Mouse (Mus musculus) E14TG2a.4 (cell line): ENCODE measurements around the gene F11.

ENCODE experiments used
- H3K27me3 ChIP-seq: 2 replicates; pipeline ENCODE4 v1.6.1; 2014; ENCODE audit warnings: low read length, control low read depth; ENCODE audit not compliant: insufficient read depth
- H3K36me3 ChIP-seq: 2 replicates; pipeline ENCODE4 v1.6.1; 2014; ENCODE audit warnings: low read length, control low read depth; ENCODE audit not compliant: insufficient read depth
- H3K4me1 ChIP-seq: replicated peaks from 2 replicates; pipeline ENCODE4 v1.6.1; 2014; ENCODE audit warnings: low read depth, low read length, control low read depth
- H3K4me3 ChIP-seq: replicated peaks from 2 replicates; pipeline ENCODE4 v1.5.1; 2014; ENCODE audit warnings: mild to moderate bottlenecking, low read length
- H3K9me3 ChIP-seq: 2 replicates; pipeline ENCODE4 v1.6.1; 2014; ENCODE audit warnings: low read length, control low read depth
- CTCF ChIP-seq: conservative IDR thresholded peaks from 2 replicates; pipeline ENCODE4 v1.5.1; 2014; ENCODE audit warnings: low read length
- NANOG ChIP-seq: IDR thresholded peaks from 2 replicates; pipeline ENCODE4 v1.6.1; 2014; ENCODE audit warnings: borderline replicate concordance, low read length, mixed read lengths
- POU5F1 ChIP-seq: IDR thresholded peaks from 2 replicates; pipeline ENCODE4 v1.6.1; 2014; ENCODE audit warnings: low read length, borderline replicate concordance

Gene F11

GRCm38 (mm10) chr8:45261920-45262319 lies at the start of gene F11:
TSS of gene F11 (minus strand) at chr8:45262031.
- TF ChIP-seq CTCF = no peak
- TF ChIP-seq NANOG = no peak
- no peak for TF ChIP-seq POU5F1
- peaks cover 3% of the 10 kb centered on the region for H3K4me1 ChIP-seq
- peaks cover 21% of the 10 kb centered on the region for H3K9me3 ChIP-seq
- no peaks in the 10 kb centered on the region for H3K27me3 ChIP-seq
- H3K36me3 ChIP-seq = no peaks in the 10 kb centered on the region
- no peak within 1 kb of the TSS for H3K4me3 ChIP-seq

DNA sequence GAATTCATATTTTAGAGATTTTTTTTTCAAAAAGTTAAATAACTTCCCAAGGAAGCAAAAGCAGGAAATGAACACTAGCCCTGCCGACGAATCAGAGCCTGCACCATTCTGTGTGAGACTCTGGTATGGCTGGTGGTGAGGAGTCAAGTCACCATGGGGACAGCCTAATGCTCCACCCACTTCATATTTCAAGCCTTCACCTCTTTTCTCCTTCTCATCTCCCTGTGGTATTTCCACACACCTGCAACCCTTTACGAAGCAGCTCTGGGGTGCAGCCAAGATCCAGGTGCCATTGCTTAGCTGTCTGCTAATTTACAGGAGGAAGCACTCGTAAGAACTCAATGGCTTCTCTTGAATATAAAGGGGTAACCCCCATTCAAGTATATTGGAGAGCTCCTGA lies 49.1 kb upstream of the F11 start:
- Histone ChIP-seq H3K36me3 (no peaks in the 10 kb centered on the region), H3K9me3 (no peaks in the 10 kb centered on the region), H3K27me3 (no peaks in the 10 kb centered on the region), H3K4me3 (no peak overlapping the region), H3K4me1 (no peaks in the 10 kb centered on the region)
- TF ChIP-seq CTCF = no peak
- no peak for TF ChIP-seq POU5F1
- no peak for TF ChIP-seq NANOG

DNA sequence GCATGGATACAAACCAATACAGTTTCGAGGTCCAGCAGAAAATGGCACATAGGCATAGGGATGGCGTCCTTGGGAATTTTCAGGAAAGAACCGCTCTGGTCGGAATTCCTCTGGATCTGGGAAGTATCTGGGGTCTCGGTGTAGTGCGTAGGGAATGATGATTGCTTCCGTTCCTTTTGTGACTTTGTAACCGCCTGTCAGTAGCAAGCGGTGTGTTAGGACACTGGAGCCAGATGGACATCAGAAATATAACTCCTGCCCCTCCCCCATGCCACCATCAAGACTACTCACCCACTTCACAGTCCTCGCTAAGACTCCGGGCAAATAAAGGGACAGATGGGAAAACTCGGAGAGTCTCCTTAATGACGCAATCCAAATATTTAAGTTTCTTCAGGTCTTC lies 46.5 kb upstream of the F11 start, which contains the start of gene Gm45753:
Gene Gm45753, minus strand, starts transcription at position 101 of the 400 bp plus-strand sequence.
- TF ChIP-seq CTCF = no peak
- TF ChIP-seq NANOG = no peak
- no peak for TF ChIP-seq POU5F1
- Histone ChIP-seq H3K9me3 (no peaks in the 10 kb centered on the region), H3K27me3 (no peaks in the 10 kb centered on the region), H3K4me1 (no peaks in the 10 kb centered on the region), H3K36me3 (no peaks in the 10 kb centered on the region), H3K4me3 (no peak within 1 kb of the TSS)

- Histone ChIP-seq H3K27me3 (no peaks in the 10 kb centered on the region), H3K9me3 (no peaks in the 10 kb centered on the region), H3K36me3 (no peaks in the 10 kb centered on the region), H3K4me3 (no peak overlapping the region), H3K4me1 (no peaks in the 10 kb centered on the region)
- TF ChIP-seq CTCF (no peak), NANOG (no peak), POU5F1 (no peak)
Observed at GRCm38 (mm10) chr8:45305479-45305878, 43.6 kb upstream of the F11 start.

GRCm38 (mm10) chr8:45304354-45304753 lies 42.5 kb upstream of the F11 start:
- Histone ChIP-seq H3K4me3 (no peak overlapping the region), H3K27me3 (no peaks in the 10 kb centered on the region)
- no peak for TF ChIP-seq CTCF
- no peak for TF ChIP-seq POU5F1
- no peak for TF ChIP-seq NANOG

DNA sequence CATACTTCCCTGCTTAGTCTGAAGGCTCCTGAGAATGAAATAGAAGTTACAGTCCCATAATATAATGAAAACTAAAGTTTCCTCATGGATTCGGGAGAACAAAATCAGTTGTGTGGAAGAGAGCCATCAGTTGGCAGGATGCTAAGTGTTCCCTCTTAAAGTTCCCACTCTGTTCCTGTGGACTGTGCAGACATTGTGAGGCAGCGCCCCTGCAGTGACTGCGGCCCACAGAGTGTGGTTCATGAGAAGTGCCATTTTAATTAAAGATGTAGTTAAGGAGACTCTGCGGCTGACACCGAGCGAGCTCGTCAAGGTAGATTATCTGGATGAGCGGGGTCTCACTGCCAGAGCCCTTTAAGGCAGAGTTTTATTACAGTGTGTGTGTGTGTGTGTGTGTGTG lies 40.6 kb upstream of the F11 start:
- no peaks in the 10 kb centered on the region for H3K4me1 ChIP-seq
- no peaks in the 10 kb centered on the region for H3K27me3 ChIP-seq
- TF ChIP-seq CTCF (no peak), POU5F1 (no peak), NANOG (no peak)
- H3K9me3 ChIP-seq = no peaks in the 10 kb centered on the region
- H3K4me3 ChIP-seq = no peak overlapping the region
- H3K36me3 ChIP-seq = no peaks in the 10 kb centered on the region

More at GRCm38 (mm10) chr8:45304354-45304753, 42.5 kb upstream of the F11 start:
- Histone ChIP-seq H3K4me1 (no peaks in the 10 kb centered on the region), H3K36me3 (no peaks in the 10 kb centered on the region), H3K9me3 (no peaks in the 10 kb centered on the region)

- peaks cover 13% of the 10 kb centered on the region for H3K9me3 ChIP-seq
- H3K4me1 ChIP-seq = no peaks in the 10 kb centered on the region
- no peak overlapping the region for H3K4me3 ChIP-seq
- TF ChIP-seq POU5F1 (no peak), CTCF (no peak), NANOG (no peak)
- H3K27me3 ChIP-seq = no peaks in the 10 kb centered on the region
- no peaks in the 10 kb centered on the region for H3K36me3 ChIP-seq
Observed at GRCm38 (mm10) chr8:45295276-45295675, 33.4 kb upstream of the F11 start.

DNA sequence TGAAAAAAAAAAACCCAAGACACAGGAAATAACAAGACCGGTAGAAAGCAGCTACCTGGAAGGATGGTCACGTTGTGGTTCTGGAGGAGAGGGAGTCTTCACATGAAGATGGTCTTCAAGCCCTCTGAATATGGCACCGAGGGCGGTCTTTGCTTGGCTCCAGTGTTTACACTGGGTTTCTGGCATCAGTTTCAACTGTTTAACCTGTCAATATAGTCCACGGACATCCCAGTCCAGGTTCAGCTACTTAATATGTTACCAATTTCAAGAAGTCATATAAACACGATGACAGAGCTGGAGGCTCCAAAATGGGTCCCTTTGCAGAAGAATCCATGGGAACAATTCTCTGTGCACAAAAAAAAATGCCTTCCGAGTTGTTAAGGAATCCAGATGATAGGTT lies 32.9 kb upstream of the F11 start, which contains the start of gene Klkb1:
Gene Klkb1, minus strand, starts transcription at position 173 of the 400 bp plus-strand sequence.
- H3K4me3 ChIP-seq = no peak within 1 kb of the TSS
- no peaks in the 10 kb centered on the region for H3K4me1 ChIP-seq
- H3K27me3 ChIP-seq = no peaks in the 10 kb centered on the region
- no peaks in the 10 kb centered on the region for H3K36me3 ChIP-seq
- TF ChIP-seq CTCF (no peak), POU5F1 (no peak), NANOG (no peak)
- H3K9me3 ChIP-seq = peaks cover 13% of the 10 kb centered on the region

DNA sequence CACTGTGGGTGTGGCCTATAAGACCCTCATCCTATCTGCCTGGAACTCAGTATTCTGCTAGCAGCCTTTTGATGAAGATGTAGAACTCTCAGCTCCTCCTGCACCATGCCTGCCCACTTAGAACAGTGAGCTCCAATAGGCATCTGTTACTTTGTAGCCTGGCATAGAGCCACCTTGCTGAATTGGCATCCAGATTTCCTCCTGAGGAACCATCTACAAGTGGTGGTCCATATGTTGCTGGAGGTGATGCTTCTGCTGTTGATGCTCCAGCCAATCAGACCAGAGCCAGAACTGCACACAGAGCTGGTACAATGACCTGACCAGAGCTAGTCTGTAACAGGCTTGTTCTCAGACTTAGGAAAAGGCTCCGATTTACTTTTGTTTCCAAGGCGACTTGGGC lies 30.0 kb upstream of the F11 start:
- Histone ChIP-seq H3K27me3 (no peaks in the 10 kb centered on the region), H3K9me3 (peaks cover 13% of the 10 kb centered on the region), H3K4me3 (no peak overlapping the region), H3K4me1 (no peaks in the 10 kb centered on the region), H3K36me3 (no peaks in the 10 kb centered on the region)
- TF ChIP-seq CTCF (no peak), POU5F1 (no peak), NANOG (no peak)
